Comparison of ENCODE assay signal across 9 mouse cellular contexts in the genomic region with DNA sequence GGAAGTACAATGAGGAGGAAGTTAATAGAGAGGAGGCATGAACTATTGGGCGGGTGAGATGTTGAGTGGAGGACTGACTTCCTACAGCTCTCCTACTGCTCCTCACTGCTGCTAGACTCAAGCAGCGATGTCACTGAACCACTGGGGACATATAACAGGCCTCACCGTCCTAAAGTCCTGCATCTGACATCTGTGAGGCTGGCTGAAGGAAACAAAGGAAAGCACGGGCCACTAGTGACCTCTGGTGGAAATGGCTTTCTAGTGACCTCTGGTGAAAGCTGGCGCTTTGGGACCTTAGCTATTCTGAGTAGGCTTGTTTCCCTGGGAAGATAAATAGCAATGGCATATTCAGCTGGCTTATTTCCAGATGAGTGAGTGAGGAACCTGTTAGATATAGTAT. TPM values are rescaled to one million over a fixed set of nuclear protein-coding genes. Genes with fewer than 3 reads are reported as not detected.
DNase-seq lines count a peak whose midpoint lies in the region; ATAC-seq lines count a peak whose summit lies in the region.
"Had no signal": no experiment of that assay in that cellular context is flagged by ENCODE, and none has a peak within 500 bp of the region (broad histone marks: within the 10 kb centered on the region; RNA-seq: fewer than 3 reads in every experiment).

No protein-coding gene starts in this region.

- H3K4me3 ChIP-seq in hindbrain, embryonic 10.5 days = no peak overlapping the region
- no peak overlapping the region for H3K4me3 ChIP-seq in hindbrain, embryonic 13.5 days
- H3K4me3 ChIP-seq: midbrain, embryonic 12.5 days had no signal

- ATAC-seq in hindbrain, embryonic 13.5 days (ENCODE audit: low FRiP score) = no peak

- no peaks in the 10 kb centered on the region for H3K27me3 ChIP-seq in hindbrain, embryonic 10.5 days (ENCODE audit: insufficient read depth, poor library complexity, severe bottlenecking)
- H3K27me3 ChIP-seq in hindbrain, embryonic 13.5 days = no peaks in the 10 kb centered on the region
- H3K27me3 ChIP-seq: midbrain, embryonic 12.5 days had no signal

- 0 out of 2 replicates have a peak overlapping the region, but pooled peaks have one; percentile 66 for H3K27ac ChIP-seq in hindbrain, embryonic 10.5 days
- H3K27ac ChIP-seq in hindbrain, embryonic 13.5 days = no peak overlapping the region
- H3K27ac ChIP-seq: midbrain, embryonic 12.5 days had no signal

- no peak overlapping the region for H3K9ac ChIP-seq in hindbrain, embryonic 13.5 days
- H3K9ac ChIP-seq: midbrain, embryonic 12.5 days had no signal

- H3K4me2 ChIP-seq in hindbrain, embryonic 13.5 days = no peak overlapping the region
- H3K4me2 ChIP-seq: midbrain, embryonic 12.5 days had no signal

- 34% methylated on average over 5 of the region's 5 CpGs for WGBS in hindbrain, embryonic 10.5 days
- 40% methylated on average over 5 of the region's 5 CpGs for WGBS in hindbrain, embryonic 13.5 days

- no peaks in the 10 kb centered on the region for H3K9me3 ChIP-seq in hindbrain, embryonic 10.5 days
- H3K9me3 ChIP-seq in hindbrain, embryonic 13.5 days = no peaks in the 10 kb centered on the region
- H3K9me3 ChIP-seq: midbrain, embryonic 12.5 days had no signal

- no peaks in the 10 kb centered on the region for H3K36me3 ChIP-seq in hindbrain, embryonic 10.5 days
- H3K36me3 ChIP-seq in hindbrain, embryonic 13.5 days = no peaks in the 10 kb centered on the region
- H3K36me3 ChIP-seq: midbrain, embryonic 12.5 days had no signal

- peaks cover 5% of the 10 kb centered on the region; the same call in 1 of the 2 replicates for H3K4me1 ChIP-seq in hindbrain, embryonic 10.5 days (replicated peaks)
- no peaks in the 10 kb centered on the region for H3K4me1 ChIP-seq in hindbrain, embryonic 13.5 days (replicated peaks)
- H3K4me1 ChIP-seq: midbrain, embryonic 12.5 days had no signal

- peak; percentile 49 for DNase-seq in hindbrain, embryonic 10.5 days (ENCODE audit: low spot score)
- peak; percentile 70 for DNase-seq in 3T3-L1 (ENCODE audit: low read depth, low spot score)
- DNase-seq in adrenal gland, adult 2 months = peak; percentile 60
- peak; percentile 8 for DNase-seq in hindlimb bud, embryonic 11.5 days (ENCODE audit: extremely low spot score, low read depth, low spot score)
- no peak for DNase-seq in thymus, postnatal 4 days
- no peak for DNase-seq in spleen, postnatal 14 days (ENCODE audit: low spot score in 2 of 2)
- no peak for DNase-seq in frontal cortex, adult 2 months (ENCODE audit: extremely low spot score in 1 of 2, low spot score in 1 of 2)

RNA-seq across cellular contexts. Expression of a gene that starts 34.3 kb away (rescaled TPM):
- 9.3 and 11.4 TPM in 2 replicates for polyA plus RNA-seq in hindbrain, embryonic 10.5 days (2016; fragmentation: Nextera tagmentation; extraction: Ambion mirVana)
- polyA plus RNA-seq in hindbrain, embryonic 13.5 days (2015; fragmentation: Nextera tagmentation; extraction: Ambion mirVana) = 4.6 and 7.8 TPM in 2 replicates
- under 1 TPM in 1 of 2 experiments, not detected in 1; 0.09 TPM for total RNA-seq in adrenal gland, adult 2 months (2021)
- not detected in 2 replicates for polyA plus RNA-seq in adrenal gland, adult 2 months (2012; rRNA removed)
- 0.08 and 0.20 TPM in 2 replicates for polyA plus RNA-seq in frontal cortex, adult 2 months (2012; rRNA removed)

RNA-seq across cellular contexts. Expression of a gene that starts 42.6 kb away (rescaled TPM):
- polyA plus RNA-seq in hindbrain, embryonic 10.5 days (2016; fragmentation: Nextera tagmentation; extraction: Ambion mirVana) = 24.6 and 32.6 TPM in 2 replicates
- polyA plus RNA-seq in hindbrain, embryonic 13.5 days (2015; fragmentation: Nextera tagmentation; extraction: Ambion mirVana) = 8.8 and 9.6 TPM in 2 replicates
- total RNA-seq in adrenal gland, adult 2 months (2021) = under 1 TPM; 0.14 to 0.20 TPM
- polyA plus RNA-seq in adrenal gland, adult 2 months (2012; rRNA removed) = 0.12 TPM in 1 of 2 replicates, not detected in the other
- polyA plus RNA-seq in frontal cortex, adult 2 months (2012; rRNA removed) = 0.61 and 0.74 TPM in 2 replicates

Comparison
In these comparisons a context has a peak if more than half of its experiments do, and no peak if none do; other contexts are left out.
1. DNase-seq: peak in hindbrain, embryonic 10.5 days (single experiment), 3T3-L1 (single experiment), adrenal gland, adult 2 months (single experiment) and hindlimb bud, embryonic 11.5 days (single experiment); none in thymus, postnatal 4 days (single experiment), spleen, postnatal 14 days (0 of 2) and frontal cortex, adult 2 months (0 of 2).